Mouse (Mus musculus) myocyte (in vitro differentiated cells): ENCODE measurements around the gene Chga. TPM values are rescaled to one million over a fixed set of nuclear protein-coding genes. Genes with fewer than 3 reads are reported as not detected.

Experiments
- H3K27me3 ChIP-seq: one replicate; pipeline ENCODE4 v1.6.1; 2011; ENCODE audit not compliant: control insufficient read depth, insufficient read depth, insufficient read length
- H3K36me3 ChIP-seq: one replicate; pipeline ENCODE4 v1.6.1; 2011; ENCODE audit not compliant: control insufficient read depth, insufficient read depth
- H3K4me2 ChIP-seq: one replicate; pipeline ENCODE4 v1.6.1; 2011; ENCODE audit warnings: low read depth, control low read depth
- H3K4me3 ChIP-seq: one replicate; pipeline ENCODE4 v1.5.1; 2011; ENCODE audit warnings: mild to moderate bottlenecking, control low read depth, moderate library complexity
- H3K79me2 ChIP-seq: one replicate; pipeline ENCODE4 v1.6.1; 2011; ENCODE audit not compliant: control insufficient read depth, insufficient read depth
- H3ac ChIP-seq: one replicate; pipeline ENCODE4 v1.6.1; 2011; ENCODE audit not compliant: control insufficient read depth, insufficient read length
- CEBPB ChIP-seq: IDR thresholded peaks from 2 replicates; pipeline ENCODE4 v1.6.1; 2011; ENCODE audit warnings: mild to moderate bottlenecking, moderate library complexity; ENCODE audit not compliant: poor library complexity, insufficient read depth, severe bottlenecking
- E2F4 ChIP-seq: IDR thresholded peaks from one replicate; pipeline ENCODE4 v1.6.1; 2011; ENCODE audit warnings: mild to moderate bottlenecking, control low read depth, moderate library complexity; ENCODE audit not compliant: insufficient read depth
- MAX ChIP-seq: IDR thresholded peaks from one replicate; pipeline ENCODE4 v1.6.1; 2011; ENCODE audit warnings: low read depth, mild to moderate bottlenecking, control low read depth
- MYOD1 ChIP-seq, 3 experiments: IDR thresholded peaks; one replicate each; pipeline ENCODE4 v1.6.1; 2011; ENCODE audit warnings: control low read depth in 2 of 3, low read depth in 2 of 3, mild to moderate bottlenecking in 2 of 3, moderate library complexity in 1 of 3; ENCODE audit not compliant: insufficient read length in 2 of 3, control insufficient read depth in 1 of 3
- MYOG ChIP-seq, 3 experiments: IDR thresholded peaks; one replicate each; pipeline ENCODE4 v1.6.1; 2011; ENCODE audit warnings: control low read depth in 2 of 3, low read depth in 2 of 3, mild to moderate bottlenecking in 2 of 3; ENCODE audit not compliant: insufficient read length in 2 of 3, control insufficient read depth in 1 of 3, insufficient read depth in 1 of 3
- POLR2A ChIP-seq: IDR thresholded peaks from one replicate; pipeline ENCODE4 v1.6.1; 2011; ENCODE audit warnings: low read depth, mild to moderate bottlenecking, control low read depth, moderate library complexity; ENCODE audit not compliant: insufficient read length
- POLR2AphosphoS2 ChIP-seq: IDR thresholded peaks from one replicate; pipeline ENCODE4 v1.6.1; 2011; ENCODE audit warnings: low read depth, control low read depth; ENCODE audit not compliant: insufficient read length
- REST ChIP-seq: IDR thresholded peaks from one replicate; pipeline ENCODE4 v1.6.1; 2011; ENCODE audit warnings: mild to moderate bottlenecking, control low read depth, moderate library complexity; ENCODE audit not compliant: insufficient read depth, insufficient read length
- SRF ChIP-seq: IDR thresholded peaks from one replicate; pipeline ENCODE4 v1.6.1; 2011; ENCODE audit warnings: low read depth; ENCODE audit not compliant: control insufficient read depth, insufficient read length
- TCF12 ChIP-seq: IDR thresholded peaks from one replicate; pipeline ENCODE4 v1.6.1; 2011; ENCODE audit warnings: mild to moderate bottlenecking, control low read depth; ENCODE audit not compliant: poor library complexity, insufficient read depth, severe bottlenecking
- TCF3 ChIP-seq: IDR thresholded peaks from one replicate; pipeline ENCODE4 v1.6.1; 2011; ENCODE audit warnings: low read depth, control low read depth; ENCODE audit not compliant: insufficient read length
- USF1 ChIP-seq: IDR thresholded peaks from one replicate; pipeline ENCODE4 v1.6.1; 2011; ENCODE audit warnings: low read depth, mild to moderate bottlenecking, control low read depth, moderate library complexity
- polyA plus RNA-seq: library from polyadenylated mRNA; unstranded; fragments of >200 nt; fragmentation: generic; extraction: Trizol; gene quantifications from one replicate; pipeline ENCODE4 v1.2.1, GENCODE M21; 2012; ENCODE audit warnings: missing spikeins

Chga gene
- polyA plus RNA-seq, 1 experiment: not detected

DNA sequence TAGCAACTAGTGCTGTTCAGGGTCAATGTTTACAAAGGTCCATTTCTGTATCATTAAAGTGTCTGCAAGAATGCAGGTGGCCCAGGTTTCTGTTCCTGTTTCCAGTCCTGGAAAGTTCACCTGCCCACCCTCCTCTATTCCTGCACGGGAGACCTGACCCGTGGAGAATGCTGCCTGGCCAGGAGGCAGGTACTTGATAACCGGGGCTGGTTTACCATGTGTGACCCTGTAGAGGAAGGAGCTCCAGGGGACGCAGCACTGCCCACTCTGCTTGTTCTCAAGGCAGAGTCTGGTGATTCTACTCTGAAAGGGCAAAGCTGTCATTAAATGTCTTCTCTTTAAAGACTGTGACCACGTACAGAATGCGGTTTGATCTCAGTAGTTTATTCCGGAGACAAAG is 13.4 kb downstream of the Chga start:
- Histone ChIP-seq H3K4me2 (no peak overlapping the region), H3K27me3 (no peaks in the 10 kb centered on the region), H3K4me3 (no peak overlapping the region), H3K79me2 (no peaks in the 10 kb centered on the region), H3K36me3 (no peaks in the 10 kb centered on the region), H3ac (no peak overlapping the region)
- TF ChIP-seq SRF (no peak), POLR2A (no peak), E2F4 (no peak), POLR2AphosphoS2 (no peak), TCF3 (no peak), REST (no peak), MYOD1 (IDR thresholded peaks at IDR 0.05; ENCODE audit: control insufficient read depth in 1 of 3, insufficient read length in 2 of 3, low read depth in 2 of 3) (no peak), CEBPB (no peak), USF1 (no peak), MAX (no peak), MYOG (IDR thresholded peaks at IDR 0.05; ENCODE audit: control insufficient read depth in 1 of 3, insufficient read depth in 1 of 3, insufficient read length in 2 of 3, low read depth in 2 of 3) (no peak), TCF12 (no peak)

DNA sequence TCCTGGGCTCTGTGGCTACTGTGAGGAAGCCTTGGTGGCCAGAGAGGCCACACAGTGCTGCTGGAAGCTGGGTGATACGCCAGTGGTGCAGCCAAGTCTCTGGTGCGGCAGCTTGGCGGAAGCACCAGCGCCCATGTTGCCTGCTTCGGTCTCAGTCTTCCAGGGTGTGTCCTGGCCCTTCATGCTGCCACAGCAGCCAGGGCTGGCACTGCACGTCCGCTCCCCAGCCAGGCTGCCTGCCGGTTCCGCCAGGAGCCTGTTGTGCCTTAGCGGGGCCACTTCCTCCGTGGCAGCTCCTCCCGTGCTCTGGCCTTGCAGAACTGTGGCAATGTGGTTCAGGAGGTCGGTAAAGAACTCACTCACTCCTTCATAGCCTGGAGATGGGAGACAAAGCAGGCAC is 15.3 kb downstream of the Chga start:
- no peak overlapping the region for H3K4me2 ChIP-seq
- TF ChIP-seq MAX: no peak
- no peak for TF ChIP-seq TCF12
- no peak for TF ChIP-seq CEBPB
- TF ChIP-seq SRF: no peak
- TF ChIP-seq E2F4: no peak
- no peak for TF ChIP-seq TCF3
- no peak for TF ChIP-seq POLR2AphosphoS2
- TF ChIP-seq MYOD1 (IDR thresholded peaks at IDR 0.05; ENCODE audit: control insufficient read depth in 1 of 3, insufficient read length in 2 of 3, low read depth in 2 of 3): no peak
- no peak for TF ChIP-seq MYOG (IDR thresholded peaks at IDR 0.05; ENCODE audit: control insufficient read depth in 1 of 3, insufficient read depth in 1 of 3, insufficient read length in 2 of 3, low read depth in 2 of 3)
- TF ChIP-seq USF1: no peak
- TF ChIP-seq POLR2A: no peak
- TF ChIP-seq REST: no peak
- no peak overlapping the region for H3ac ChIP-seq
- H3K79me2 ChIP-seq: no peaks in the 10 kb centered on the region
- H3K4me3 ChIP-seq: no peak overlapping the region
- H3K27me3 ChIP-seq: no peaks in the 10 kb centered on the region
- H3K36me3 ChIP-seq: no peaks in the 10 kb centered on the region

DNA sequence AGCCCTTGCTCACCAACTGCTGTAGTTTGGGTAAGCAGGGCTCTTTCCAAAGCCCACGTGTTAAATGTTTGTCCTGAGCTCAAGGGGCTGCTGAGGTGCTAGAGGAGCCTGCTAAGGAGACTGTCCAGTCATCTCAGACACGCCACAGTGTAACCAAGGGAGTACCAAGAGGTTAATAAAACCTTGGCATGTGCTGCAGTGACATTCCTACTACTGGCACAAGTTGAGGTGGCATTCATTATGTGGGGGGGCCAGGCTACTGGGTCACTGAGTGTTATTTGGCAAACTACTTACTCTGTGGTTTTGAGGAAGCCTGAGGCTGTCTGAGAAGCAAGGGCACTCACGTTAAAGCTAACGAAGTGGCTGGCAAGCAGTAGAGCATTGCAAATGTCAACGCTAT is 16.0 kb downstream of the Chga start:
- TF ChIP-seq USF1 (no peak), MAX (no peak), SRF (no peak), TCF3 (no peak), TCF12 (no peak), E2F4 (no peak), MYOG (IDR thresholded peaks at IDR 0.05; ENCODE audit: control insufficient read depth in 1 of 3, insufficient read depth in 1 of 3, insufficient read length in 2 of 3, low read depth in 2 of 3) (no peak), POLR2A (no peak), CEBPB (no peak), MYOD1 (IDR thresholded peaks at IDR 0.05; ENCODE audit: control insufficient read depth in 1 of 3, insufficient read length in 2 of 3, low read depth in 2 of 3) (no peak), REST (no peak), POLR2AphosphoS2 (no peak)
- H3K36me3 ChIP-seq: no peaks in the 10 kb centered on the region
- H3K27me3 ChIP-seq: no peaks in the 10 kb centered on the region
- H3K4me2 ChIP-seq: no peak overlapping the region
- no peak overlapping the region for H3K4me3 ChIP-seq
- H3ac ChIP-seq: no peak overlapping the region
- H3K79me2 ChIP-seq: no peaks in the 10 kb centered on the region

DNA sequence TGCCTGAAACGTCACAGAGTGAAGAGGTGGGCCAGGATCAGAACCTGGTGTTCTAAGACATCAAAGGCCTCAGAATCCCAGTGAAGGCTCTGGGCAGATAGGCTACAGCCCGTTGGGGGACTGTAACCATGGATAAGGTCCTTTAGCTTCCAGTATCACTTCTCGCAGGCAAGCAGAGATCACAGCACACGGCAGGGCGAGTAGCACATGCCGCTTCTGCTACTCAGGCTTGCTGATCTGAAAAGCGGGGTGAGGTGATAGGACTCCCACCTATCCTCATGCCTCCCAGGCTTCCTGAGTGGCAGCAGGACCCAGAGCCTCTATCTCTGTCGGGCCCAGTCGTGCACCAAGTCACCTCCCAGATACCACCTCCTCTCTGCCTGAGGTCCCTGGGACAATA is 16.9 kb downstream of the Chga start:
- Histone ChIP-seq H3K4me3 (no peak overlapping the region), H3K27me3 (no peaks in the 10 kb centered on the region), H3K4me2 (no peak overlapping the region), H3ac (no peak overlapping the region), H3K79me2 (no peaks in the 10 kb centered on the region), H3K36me3 (no peaks in the 10 kb centered on the region)
- TF ChIP-seq TCF12: no peak
- TF ChIP-seq SRF: no peak
- TF ChIP-seq TCF3: no peak
- TF ChIP-seq MYOD1 (IDR thresholded peaks at IDR 0.05; ENCODE audit: control insufficient read depth in 1 of 3, insufficient read length in 2 of 3, low read depth in 2 of 3): no peak
- TF ChIP-seq POLR2A: no peak
- no peak for TF ChIP-seq MAX
- TF ChIP-seq CEBPB: no peak
- no peak for TF ChIP-seq MYOG (IDR thresholded peaks at IDR 0.05; ENCODE audit: control insufficient read depth in 1 of 3, insufficient read depth in 1 of 3, insufficient read length in 2 of 3, low read depth in 2 of 3)
- no peak for TF ChIP-seq REST
- TF ChIP-seq E2F4: no peak
- TF ChIP-seq POLR2AphosphoS2: no peak
